Mouse (Mus musculus): ENCODE data around the gene 2410004B18Rik. TPM values are rescaled to one million over a fixed set of nuclear protein-coding genes. Genes with fewer than 3 reads are reported as not detected.

Gene 2410004B18Rik
- 6.7 and 8.2 TPM in 2 replicates for total RNA-seq (2014; rRNA removed)
- polyA plus RNA-seq (2012; rRNA removed): 3.6 and 3.7 TPM in 2 replicates

DNA sequence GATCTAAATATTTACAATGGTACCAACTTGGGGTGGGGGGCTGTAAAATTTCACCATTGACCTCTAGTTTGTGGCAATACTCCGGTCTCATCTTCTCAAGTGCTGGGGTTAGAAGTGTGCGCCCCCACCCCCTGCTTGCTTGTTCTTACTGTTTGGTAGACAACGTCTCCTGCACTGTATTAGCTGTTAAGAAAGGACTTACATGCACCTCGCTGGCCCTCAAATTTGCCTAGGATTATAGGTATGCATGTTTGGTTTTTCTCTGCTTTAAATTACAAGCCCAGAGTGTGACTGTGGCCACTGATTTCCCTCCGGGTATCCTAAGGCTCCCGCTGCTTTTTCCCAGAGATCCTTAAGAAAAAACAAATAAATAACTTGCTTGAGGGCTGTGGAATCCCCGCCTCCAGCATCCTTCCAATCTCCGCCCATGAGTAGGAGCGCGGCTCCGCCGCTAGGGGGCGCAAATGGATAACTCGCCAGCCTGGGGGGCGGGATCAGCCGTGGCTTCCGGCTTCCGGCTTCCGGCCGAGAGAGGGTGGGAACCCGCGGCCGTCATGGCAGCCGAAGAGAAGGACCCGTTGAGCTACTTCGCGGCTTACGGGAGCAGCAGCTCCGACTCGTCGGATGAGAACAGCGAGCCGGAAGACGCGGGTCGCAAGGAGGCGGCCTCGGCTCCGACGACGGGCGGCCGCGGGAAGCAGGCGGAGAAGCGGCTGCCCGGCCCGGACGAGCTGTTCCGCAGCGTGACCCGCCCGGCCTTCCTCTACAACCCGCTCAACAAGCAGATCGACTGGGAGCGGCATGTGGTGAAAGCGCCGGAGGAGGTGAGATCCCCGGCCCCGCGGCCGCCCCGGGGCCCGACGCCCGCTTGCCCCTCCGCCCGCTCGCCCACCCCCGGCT lies at the start of gene 2410004B18Rik:
TSS of gene 2410004B18Rik (plus strand) at position 510 of the 900 bp plus-strand sequence.
- WGBS: 1% methylated on average over 70 of the region's 70 CpGs
- no peaks in the 10 kb centered on the region for H3K27me3 ChIP-seq (ENCODE audit: control insufficient read depth, insufficient read depth, low read length)
- H3K79me2 ChIP-seq (ENCODE audit: control insufficient read depth, insufficient read depth, low read length): peaks cover 16% of the 10 kb centered on the region; the same call in 1 of the 2 replicates
- peaks cover 16% of the 10 kb centered on the region for H3K4me1 ChIP-seq (ENCODE audit: control insufficient read depth, insufficient read depth, low read length)
- peaks cover 16% of the 10 kb centered on the region for H3K36me3 ChIP-seq (ENCODE audit: control insufficient read depth, insufficient read depth, low read length)
- peak; percentile 71 for DNase-seq (ENCODE audit: extremely low read depth, low read depth, low spot score)
- TF ChIP-seq CTCF (IDR thresholded peaks at IDR 0.05; ENCODE audit: low read depth, low read length) (peak; percentile 91), POLR2A (IDR thresholded peaks at IDR 0.05; ENCODE audit: extremely low read depth, insufficient read depth, low read length) (peak; percentile 87)
- H3K4me3 ChIP-seq (ENCODE audit: insufficient read depth, low read depth, low read length): peak within 1 kb of the TSS; percentile 99
- H3K9ac ChIP-seq (ENCODE audit: low read depth, low read length): peak within 1 kb of the TSS; percentile 99
- peak within 1 kb of the TSS; percentile 73 for H3K27ac ChIP-seq (replicated peaks; ENCODE audit: insufficient read depth, low read depth, low read length)

DNA sequence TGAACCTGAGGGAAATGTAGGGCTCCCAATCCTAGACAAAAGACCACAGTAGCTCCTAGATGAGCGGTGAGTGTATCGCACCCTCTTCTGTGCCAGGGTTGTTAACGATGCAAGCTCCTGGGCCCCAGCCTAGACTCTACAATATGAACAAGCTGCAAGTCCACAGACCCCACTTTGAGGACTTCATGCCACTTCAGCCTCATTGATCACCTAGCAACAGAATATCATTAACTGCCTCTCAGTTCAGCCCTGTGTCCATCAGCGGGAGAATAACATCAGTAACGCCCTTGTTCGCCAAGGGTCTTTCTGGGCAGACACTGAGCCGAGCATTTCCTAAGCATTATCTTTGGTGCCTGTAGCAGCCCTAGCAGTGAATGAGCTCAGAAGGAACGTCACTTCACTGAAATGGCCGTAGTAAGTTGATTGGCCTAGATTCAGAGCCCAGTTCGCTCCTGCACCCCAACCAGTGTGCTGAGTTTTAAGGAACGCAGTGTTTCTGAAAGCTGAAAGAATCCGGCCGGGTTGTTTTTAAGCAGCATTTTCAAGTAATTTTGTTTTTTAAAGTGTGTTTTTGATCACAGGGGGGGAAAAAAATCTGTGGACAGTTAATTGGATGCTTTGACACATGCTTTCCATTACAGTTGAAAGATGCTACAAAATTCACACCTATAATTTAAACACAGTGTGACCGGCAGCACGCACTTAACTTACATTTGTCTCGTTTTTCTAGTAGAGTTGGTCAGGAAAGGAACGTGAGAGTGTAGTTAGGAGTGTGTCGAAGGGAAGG lies 47.3 kb upstream of the 2410004B18Rik start:
- H3K27ac ChIP-seq (replicated peaks; ENCODE audit: insufficient read depth, low read depth, low read length): no peak overlapping the region
- TF ChIP-seq CTCF (IDR thresholded peaks at IDR 0.05; ENCODE audit: low read depth, low read length) (no peak), POLR2A (IDR thresholded peaks at IDR 0.05; ENCODE audit: extremely low read depth, insufficient read depth, low read length) (no peak)
- H3K4me3 ChIP-seq (ENCODE audit: insufficient read depth, low read depth, low read length): no peak overlapping the region
- H3K36me3 ChIP-seq (ENCODE audit: control insufficient read depth, insufficient read depth, low read length): no peaks in the 10 kb centered on the region
- no peak overlapping the region for H3K9ac ChIP-seq (ENCODE audit: low read depth, low read length)
- peaks cover 2% of the 10 kb centered on the region; the same call in 1 of the 2 replicates for H3K4me1 ChIP-seq (ENCODE audit: control insufficient read depth, insufficient read depth, low read length)
- no peaks in the 10 kb centered on the region for H3K27me3 ChIP-seq (ENCODE audit: control insufficient read depth, insufficient read depth, low read length)
- DNase-seq (ENCODE audit: extremely low read depth, low read depth, low spot score): no peak
- 96% methylated on average over 18 of the region's 18 CpGs for WGBS
- no peaks in the 10 kb centered on the region for H3K79me2 ChIP-seq (ENCODE audit: control insufficient read depth, insufficient read depth, low read length)

DNA sequence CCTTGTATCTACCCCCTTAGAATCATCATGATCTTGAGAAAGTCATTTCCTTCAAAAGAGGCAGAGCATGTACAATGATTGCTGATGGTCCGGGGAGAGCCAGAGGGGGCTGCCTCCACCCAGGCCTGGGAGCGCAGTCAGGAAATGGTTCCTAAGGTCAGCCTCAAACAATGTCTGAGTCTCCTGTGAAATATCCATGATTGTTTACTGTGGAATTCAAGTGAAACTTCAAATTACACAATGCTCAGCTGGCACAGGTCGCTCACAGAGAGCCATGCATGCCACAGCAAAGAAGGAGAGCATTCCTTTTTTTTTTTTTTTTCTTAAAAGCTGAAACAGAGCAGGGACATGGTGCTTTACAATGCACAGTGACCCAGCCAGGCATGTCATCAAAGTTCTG lies 45.4 kb upstream of the 2410004B18Rik start:
- Histone ChIP-seq H3K4me3 (ENCODE audit: insufficient read depth, low read depth, low read length) (no peak overlapping the region), H3K36me3 (ENCODE audit: control insufficient read depth, insufficient read depth, low read length) (no peaks in the 10 kb centered on the region), H3K27ac (replicated peaks; ENCODE audit: insufficient read depth, low read depth, low read length) (no peak overlapping the region), H3K27me3 (ENCODE audit: control insufficient read depth, insufficient read depth, low read length) (no peaks in the 10 kb centered on the region), H3K79me2 (ENCODE audit: control insufficient read depth, insufficient read depth, low read length) (no peaks in the 10 kb centered on the region), H3K9ac (ENCODE audit: low read depth, low read length) (no peak overlapping the region), H3K4me1 (ENCODE audit: control insufficient read depth, insufficient read depth, low read length) (no peaks in the 10 kb centered on the region; the same call in 1 of the 2 replicates)
- TF ChIP-seq CTCF (IDR thresholded peaks at IDR 0.05; ENCODE audit: low read depth, low read length) (no peak), POLR2A (IDR thresholded peaks at IDR 0.05; ENCODE audit: extremely low read depth, insufficient read depth, low read length) (no peak)
- DNase-seq (ENCODE audit: extremely low read depth, low read depth, low spot score): peak; percentile 29
- WGBS: 43% methylated on average over 3 of the region's 3 CpGs

DNA sequence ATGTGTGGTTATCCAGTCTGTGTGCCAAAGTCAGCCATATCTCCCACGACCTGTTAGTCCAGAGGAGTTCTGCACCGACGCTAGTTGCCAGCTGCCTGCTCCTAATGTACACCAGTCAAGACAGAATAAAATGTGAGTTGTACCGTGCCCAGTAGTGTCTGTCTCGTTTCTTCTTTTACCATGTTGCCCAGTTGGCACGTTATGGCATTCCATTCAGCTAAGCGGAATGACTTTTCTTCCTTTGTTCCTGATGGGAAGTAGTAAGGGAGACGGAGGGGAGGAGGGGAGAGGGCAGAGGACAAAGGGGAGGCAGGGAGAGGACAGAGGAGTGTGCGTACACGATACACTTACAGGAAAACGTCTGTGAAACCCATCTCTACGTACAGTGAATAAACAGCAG lies 43.7 kb upstream of the 2410004B18Rik start:
- Histone ChIP-seq H3K79me2 (ENCODE audit: control insufficient read depth, insufficient read depth, low read length) (no peaks in the 10 kb centered on the region), H3K4me3 (ENCODE audit: insufficient read depth, low read depth, low read length) (no peak overlapping the region), H3K9ac (ENCODE audit: low read depth, low read length) (no peak overlapping the region), H3K27ac (replicated peaks; ENCODE audit: insufficient read depth, low read depth, low read length) (no peak overlapping the region), H3K4me1 (ENCODE audit: control insufficient read depth, insufficient read depth, low read length) (no peaks in the 10 kb centered on the region; the same call in 1 of the 2 replicates), H3K27me3 (ENCODE audit: control insufficient read depth, insufficient read depth, low read length) (no peaks in the 10 kb centered on the region), H3K36me3 (ENCODE audit: control insufficient read depth, insufficient read depth, low read length) (no peaks in the 10 kb centered on the region)
- TF ChIP-seq CTCF (IDR thresholded peaks at IDR 0.05; ENCODE audit: low read depth, low read length) (no peak), POLR2A (IDR thresholded peaks at IDR 0.05; ENCODE audit: extremely low read depth, insufficient read depth, low read length) (no peak)
- 84% methylated on average over 12 of the region's 12 CpGs for WGBS
- DNase-seq (ENCODE audit: extremely low read depth, low read depth, low spot score): no peak

DNA sequence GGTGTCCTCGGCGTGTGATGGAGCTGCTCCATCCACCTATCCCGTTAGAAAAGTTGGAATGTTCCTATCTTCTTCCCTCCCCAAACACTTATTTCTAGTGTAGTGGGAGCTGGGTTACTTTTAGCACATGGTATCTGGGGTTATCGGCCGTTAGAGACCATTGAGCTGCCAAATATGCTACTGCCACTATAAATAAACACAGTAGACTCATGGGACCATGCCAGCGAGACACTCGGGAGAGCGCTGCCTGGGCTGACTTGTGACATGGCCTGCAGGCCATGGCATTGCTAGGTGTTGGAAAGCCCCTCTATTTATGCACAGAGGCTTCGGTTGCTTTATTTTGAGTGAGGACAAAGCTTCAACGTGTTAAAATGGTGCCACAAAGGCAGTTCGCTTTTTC lies 40.1 kb upstream of the 2410004B18Rik start:
- peak; percentile 46 for DNase-seq (ENCODE audit: extremely low read depth, low read depth, low spot score)
- no peak for TF ChIP-seq CTCF (IDR thresholded peaks at IDR 0.05; ENCODE audit: low read depth, low read length)
- no peak for TF ChIP-seq POLR2A (IDR thresholded peaks at IDR 0.05; ENCODE audit: extremely low read depth, insufficient read depth, low read length)
- Histone ChIP-seq H3K27ac (replicated peaks; ENCODE audit: insufficient read depth, low read depth, low read length) (no peak overlapping the region), H3K4me1 (ENCODE audit: control insufficient read depth, insufficient read depth, low read length) (no peaks in the 10 kb centered on the region), H3K4me3 (ENCODE audit: insufficient read depth, low read depth, low read length) (no peak overlapping the region), H3K27me3 (ENCODE audit: control insufficient read depth, insufficient read depth, low read length) (no peaks in the 10 kb centered on the region), H3K9ac (ENCODE audit: low read depth, low read length) (no peak overlapping the region), H3K36me3 (ENCODE audit: control insufficient read depth, insufficient read depth, low read length) (no peaks in the 10 kb centered on the region), H3K79me2 (ENCODE audit: control insufficient read depth, insufficient read depth, low read length) (no peaks in the 10 kb centered on the region)
- WGBS: 58% methylated on average over 11 of the region's 11 CpGs
